Mouse (Mus musculus): ENCODE measurements around the gene Sumf1. TPM values are rescaled to one million over a fixed set of nuclear protein-coding genes. Genes with fewer than 3 reads are reported as not detected.

Sumf1 gene
- total and polyA plus RNA-seq, 2 experiments from 2014 or later: 14.4 to 22.5 TPM

DNA sequence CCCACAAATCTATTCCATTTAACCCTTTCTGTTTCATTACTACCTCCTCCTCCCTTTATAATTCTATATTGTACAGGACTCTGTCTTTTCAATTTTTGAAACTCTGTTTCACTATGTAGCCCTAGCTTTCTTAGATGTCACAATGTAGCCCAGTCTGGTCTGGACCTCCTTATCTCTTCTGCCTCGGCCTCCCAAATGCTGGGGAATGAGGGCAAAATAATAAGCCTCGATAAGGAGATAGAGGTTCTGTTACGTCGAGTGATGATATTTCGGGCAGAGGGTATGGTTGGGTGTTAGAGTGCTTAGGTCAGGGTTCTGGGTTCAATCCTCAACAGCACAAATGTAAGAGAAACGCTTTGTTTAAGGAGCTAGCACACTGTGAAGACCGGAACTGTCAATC lies 11.3 kb upstream of the Sumf1 start:
- Histone ChIP-seq H3K27me3 (ENCODE audit: insufficient read depth, low read length) (no peaks in the 10 kb centered on the region), H3K9me3 (ENCODE audit: low read length) (no peaks in the 10 kb centered on the region; the same call in 1 of the 2 replicates), H3K4me2 (ENCODE audit: low read depth, low read length) (no peak overlapping the region), H3K4me1 (ENCODE audit: insufficient read depth, low read length) (no peaks in the 10 kb centered on the region), H3K36me3 (ENCODE audit: insufficient read depth, low read length) (no peaks in the 10 kb centered on the region), H3K9ac (replicated peaks; ENCODE audit: low read length) (no peak overlapping the region), H3K27ac (no peak overlapping the region), H3K4me3 (ENCODE audit: low read length) (no peak overlapping the region)
- no peak for TF ChIP-seq CTCF (IDR thresholded peaks at IDR 0.05; ENCODE audit: low read depth)
- 87% methylated on average over 7 of the region's 7 CpGs for WGBS
- DNase-seq (ENCODE audit: low spot score) (no peak), ATAC-seq (no peak)

DNA sequence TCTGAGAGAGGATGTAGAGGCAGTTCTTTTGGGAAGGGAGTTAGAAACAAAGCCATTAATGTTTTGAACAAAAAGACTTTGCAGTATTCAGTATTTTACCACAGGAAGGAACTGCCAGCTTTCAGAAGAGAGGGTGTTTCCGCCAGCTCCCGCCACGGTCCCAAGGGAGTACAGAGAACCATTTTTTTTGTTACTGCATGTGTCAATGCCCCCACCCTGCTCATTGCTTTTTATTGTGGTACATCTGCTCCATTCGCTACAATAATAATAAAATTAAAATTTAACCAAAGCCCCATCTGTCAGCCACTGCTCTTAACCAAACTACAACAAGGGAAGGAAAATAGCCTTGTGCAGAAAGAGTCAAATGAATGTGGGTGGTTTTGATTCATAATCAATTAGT lies 7.2 kb upstream of the Sumf1 start:
- H3K36me3 ChIP-seq (ENCODE audit: insufficient read depth, low read length): no peaks in the 10 kb centered on the region
- H3K4me2 ChIP-seq (ENCODE audit: low read depth, low read length): no peak overlapping the region
- no peak for TF ChIP-seq CTCF (IDR thresholded peaks at IDR 0.05; ENCODE audit: low read depth)
- no peak overlapping the region for H3K27ac ChIP-seq
- WGBS: 54% methylated on average over 4 of the region's 4 CpGs
- no peak overlapping the region for H3K4me3 ChIP-seq (ENCODE audit: low read length)
- no peaks in the 10 kb centered on the region for H3K9me3 ChIP-seq (ENCODE audit: low read length)
- ATAC-seq: no peak
- no peaks in the 10 kb centered on the region for H3K27me3 ChIP-seq (ENCODE audit: insufficient read depth, low read length)
- no peak for DNase-seq (ENCODE audit: low spot score)
- H3K4me1 ChIP-seq (ENCODE audit: insufficient read depth, low read length): no peaks in the 10 kb centered on the region
- no peak overlapping the region for H3K9ac ChIP-seq (replicated peaks; ENCODE audit: low read length)

- Histone ChIP-seq H3K4me1 (ENCODE audit: insufficient read depth, low read length) (no peaks in the 10 kb centered on the region), H3K27ac (no peak overlapping the region), H3K9ac (replicated peaks; ENCODE audit: low read length) (no peak overlapping the region), H3K27me3 (ENCODE audit: insufficient read depth, low read length) (no peaks in the 10 kb centered on the region), H3K9me3 (ENCODE audit: low read length) (no peaks in the 10 kb centered on the region), H3K36me3 (ENCODE audit: insufficient read depth, low read length) (no peaks in the 10 kb centered on the region), H3K4me3 (ENCODE audit: low read length) (no peak overlapping the region), H3K4me2 (ENCODE audit: low read depth, low read length) (no peak overlapping the region)
- ATAC-seq (no peak), DNase-seq (ENCODE audit: low spot score) (no peak)
- no peak for TF ChIP-seq CTCF (IDR thresholded peaks at IDR 0.05; ENCODE audit: low read depth)
- WGBS: 97% methylated on average over 1 of the region's 1 CpGs
Observed at GRCm38 (mm10) chr6:108190690-108191089, 5.3 kb upstream of the Sumf1 start.

GRCm38 (mm10) chr6:108185685-108186009 lies 265 bp upstream of the Sumf1 start:
- ATAC-seq (no peak), DNase-seq (ENCODE audit: low spot score) (no peak)
- H3K4me2 ChIP-seq (ENCODE audit: low read depth, low read length): peak overlapping the region; percentile 70
- no peaks in the 10 kb centered on the region for H3K9me3 ChIP-seq (ENCODE audit: low read length)
- H3K36me3 ChIP-seq (ENCODE audit: insufficient read depth, low read length): no peaks in the 10 kb centered on the region
- H3K4me1 ChIP-seq (ENCODE audit: insufficient read depth, low read length): peaks cover 6% of the 10 kb centered on the region; the same call in 1 of the 2 replicates
- H3K27ac ChIP-seq: no peak overlapping the region
- 13% methylated on average over 4 of the region's 4 CpGs for WGBS
- H3K9ac ChIP-seq (replicated peaks; ENCODE audit: low read length): peak overlapping the region; percentile 69; the same call in 1 of the 2 replicates
- no peak for TF ChIP-seq CTCF (IDR thresholded peaks at IDR 0.05; ENCODE audit: low read depth)
- no peaks in the 10 kb centered on the region for H3K27me3 ChIP-seq (ENCODE audit: insufficient read depth, low read length)
- peak overlapping the region; percentile 69 for H3K4me3 ChIP-seq (ENCODE audit: low read length)

DNA sequence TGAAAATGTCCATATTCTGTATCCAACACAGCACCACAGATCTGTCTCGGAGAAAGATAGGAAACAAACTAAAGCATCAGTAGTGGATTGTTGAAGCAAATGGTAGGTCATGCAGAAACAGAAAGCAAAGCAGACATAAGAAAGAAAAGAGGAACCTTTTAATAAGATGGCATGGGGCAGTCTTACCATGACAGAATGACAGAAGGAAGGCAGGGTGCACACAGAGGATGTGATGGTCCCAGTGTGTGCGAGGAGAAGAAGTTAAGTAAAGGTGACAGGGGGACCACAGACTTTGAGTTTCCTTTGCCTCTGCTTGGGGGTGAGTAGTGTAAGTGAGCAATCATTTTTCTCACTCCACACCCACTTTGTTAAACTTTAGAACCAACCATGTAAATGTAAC lies 6.3 kb downstream of the Sumf1 start:
- Histone ChIP-seq H3K9ac (replicated peaks; ENCODE audit: low read length) (no peak overlapping the region), H3K27ac (no peak overlapping the region), H3K4me3 (ENCODE audit: low read length) (no peak overlapping the region), H3K4me1 (ENCODE audit: insufficient read depth, low read length) (no peaks in the 10 kb centered on the region), H3K36me3 (ENCODE audit: insufficient read depth, low read length) (peaks cover 5% of the 10 kb centered on the region; the same call in 1 of the 2 replicates), H3K4me2 (ENCODE audit: low read depth, low read length) (no peak overlapping the region), H3K27me3 (ENCODE audit: insufficient read depth, low read length) (no peaks in the 10 kb centered on the region), H3K9me3 (ENCODE audit: low read length) (no peaks in the 10 kb centered on the region)
- DNase-seq (ENCODE audit: low spot score): no peak
- no peak for TF ChIP-seq CTCF (IDR thresholded peaks at IDR 0.05; ENCODE audit: low read depth)
- 90% methylated on average over 2 of the region's 2 CpGs for WGBS
- no peak for ATAC-seq

DNA sequence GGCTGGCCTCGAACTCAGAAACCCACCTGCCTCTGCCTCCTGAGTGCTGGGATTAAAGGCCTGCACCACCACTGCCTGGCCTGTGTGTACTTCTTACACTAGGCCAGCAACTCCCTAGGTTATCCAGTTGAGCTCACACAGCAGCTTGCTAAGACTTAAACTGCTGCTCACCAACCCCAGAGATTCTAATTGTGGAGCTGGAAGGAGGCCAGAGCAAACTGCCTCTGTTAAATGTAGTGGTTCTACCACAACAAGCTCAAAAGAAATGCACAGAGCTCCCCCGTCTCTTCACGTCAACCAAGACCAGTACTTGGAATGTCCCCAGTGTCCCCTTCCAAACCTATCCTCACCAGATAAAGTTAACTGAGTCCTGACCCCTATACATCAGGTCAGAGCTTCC lies 11.2 kb downstream of the Sumf1 start:
- DNase-seq (ENCODE audit: low spot score) (no peak), ATAC-seq (no peak)
- 91% methylated on average over 3 of the region's 3 CpGs for WGBS
- H3K4me3 ChIP-seq (ENCODE audit: low read length): no peak overlapping the region
- H3K36me3 ChIP-seq (ENCODE audit: insufficient read depth, low read length): peaks cover 18% of the 10 kb centered on the region
- no peaks in the 10 kb centered on the region for H3K4me1 ChIP-seq (ENCODE audit: insufficient read depth, low read length)
- H3K4me2 ChIP-seq (ENCODE audit: low read depth, low read length): no peak overlapping the region
- no peaks in the 10 kb centered on the region for H3K27me3 ChIP-seq (ENCODE audit: insufficient read depth, low read length)
- TF ChIP-seq CTCF (IDR thresholded peaks at IDR 0.05; ENCODE audit: low read depth): no peak
- no peak overlapping the region for H3K27ac ChIP-seq
- no peak overlapping the region for H3K9ac ChIP-seq (replicated peaks; ENCODE audit: low read length)
- H3K9me3 ChIP-seq (ENCODE audit: low read length): no peaks in the 10 kb centered on the region

DNA sequence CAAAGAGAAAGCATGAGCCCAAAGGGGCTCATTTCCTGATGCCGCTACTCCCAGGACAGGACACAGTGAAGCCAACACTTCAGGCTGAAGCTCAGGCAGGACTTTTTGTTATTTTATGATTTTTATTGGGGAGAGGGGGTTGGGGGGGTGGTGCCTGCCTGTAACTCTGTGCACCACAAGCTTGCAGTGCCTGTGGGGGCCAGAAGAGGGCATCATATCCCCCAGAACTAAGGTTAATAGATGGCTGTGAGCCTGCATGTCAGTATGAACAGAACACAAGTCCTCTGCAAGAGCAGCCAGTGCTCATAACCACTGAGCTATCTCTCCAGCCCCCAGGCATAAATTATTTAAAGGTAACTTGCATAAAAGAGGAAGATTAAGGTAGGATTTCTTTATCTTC lies 13.2 kb downstream of the Sumf1 start:
- no peak overlapping the region for H3K4me2 ChIP-seq (ENCODE audit: low read depth, low read length)
- no peaks in the 10 kb centered on the region for H3K27me3 ChIP-seq (ENCODE audit: insufficient read depth, low read length)
- ATAC-seq (no peak), DNase-seq (ENCODE audit: low spot score) (no peak)
- H3K36me3 ChIP-seq (ENCODE audit: insufficient read depth, low read length): peaks cover 18% of the 10 kb centered on the region
- H3K27ac ChIP-seq: no peak overlapping the region
- no peak for TF ChIP-seq CTCF (IDR thresholded peaks at IDR 0.05; ENCODE audit: low read depth)
- no peaks in the 10 kb centered on the region for H3K4me1 ChIP-seq (ENCODE audit: insufficient read depth, low read length)
- H3K9me3 ChIP-seq (ENCODE audit: low read length): no peaks in the 10 kb centered on the region
- no peak overlapping the region for H3K9ac ChIP-seq (replicated peaks; ENCODE audit: low read length)
- 100% methylated on average over 1 of the region's 1 CpGs for WGBS
- no peak overlapping the region for H3K4me3 ChIP-seq (ENCODE audit: low read length)
